Mouse (Mus musculus) limb, embryonic 15.5 days (tissue): ENCODE measurements around the gene Spata16. TPM values are rescaled to one million over a fixed set of nuclear protein-coding genes. Genes with fewer than 3 reads are reported as not detected.

Experiments used
- ATAC-seq: fragments of 200-750 bp; cut with Nextera tagmentation; 2 replicates; pipeline ENCODE4 v1.8.0; 2017; ENCODE audit warnings: low read depth, moderate TSS enrichment; ENCODE audit not compliant: insufficient number of reproducible peaks, low FRiP score, low TSS enrichment
- H3K27ac ChIP-seq: fragments of 300-500 bp; sonication (generic); 2 replicates; pipeline ENCODE4 v1.5.1; 2015; ENCODE audit warnings: moderate library complexity, mild to moderate bottlenecking, inconsistent platforms
- H3K27me3 ChIP-seq: fragments of 300-500 bp; sonication (generic); 2 replicates; pipeline ENCODE4 v1.6.1; 2015; ENCODE audit warnings: inconsistent platforms
- H3K36me3 ChIP-seq: fragments of 300-500 bp; sonication (generic); 2 replicates; pipeline ENCODE4 v1.6.1; 2015; ENCODE audit warnings: inconsistent platforms
- H3K4me1 ChIP-seq: fragments of 300-500 bp; sonication (generic); 2 replicates; pipeline ENCODE4 v1.6.1; 2015; ENCODE audit warnings: inconsistent platforms
- H3K4me2 ChIP-seq: fragments of 300-500 bp; sonication (generic); 2 replicates; pipeline ENCODE4 v1.6.1; 2015; ENCODE audit warnings: mild to moderate bottlenecking, inconsistent platforms
- H3K4me3 ChIP-seq: fragments of 300-500 bp; sonication (generic); 2 replicates; pipeline ENCODE4 v1.5.1; 2015; ENCODE audit warnings: mild to moderate bottlenecking, inconsistent platforms
- H3K9ac ChIP-seq: fragments of 300-500 bp; sonication (generic); 2 replicates; pipeline ENCODE4 v1.6.1; 2015; ENCODE audit warnings: inconsistent platforms
- H3K9me3 ChIP-seq: fragments of 300-500 bp; sonication (generic); 2 replicates; pipeline ENCODE4 v1.6.1; 2016; ENCODE audit warnings: inconsistent platforms
- WGBS: fragments of 180-500 bp; shearing (Covaris S2); methylation state at CpG from one replicate; pipeline ENCODE4 v1.1.7; 2015; 5-methylcytosine and 5-hydroxymethylcytosine counted together
- polyA plus RNA-seq: library from polyadenylated mRNA; unstranded; fragments of >200 nt; fragmentation: Nextera tagmentation; extraction: Ambion mirVana; gene quantifications from 2 replicates; pipeline ENCODE4 v1.2.1, GENCODE M21; 2015

Spata16 gene
- polyA plus RNA-seq, 1 experiment from 2014 or later: not detected

DNA sequence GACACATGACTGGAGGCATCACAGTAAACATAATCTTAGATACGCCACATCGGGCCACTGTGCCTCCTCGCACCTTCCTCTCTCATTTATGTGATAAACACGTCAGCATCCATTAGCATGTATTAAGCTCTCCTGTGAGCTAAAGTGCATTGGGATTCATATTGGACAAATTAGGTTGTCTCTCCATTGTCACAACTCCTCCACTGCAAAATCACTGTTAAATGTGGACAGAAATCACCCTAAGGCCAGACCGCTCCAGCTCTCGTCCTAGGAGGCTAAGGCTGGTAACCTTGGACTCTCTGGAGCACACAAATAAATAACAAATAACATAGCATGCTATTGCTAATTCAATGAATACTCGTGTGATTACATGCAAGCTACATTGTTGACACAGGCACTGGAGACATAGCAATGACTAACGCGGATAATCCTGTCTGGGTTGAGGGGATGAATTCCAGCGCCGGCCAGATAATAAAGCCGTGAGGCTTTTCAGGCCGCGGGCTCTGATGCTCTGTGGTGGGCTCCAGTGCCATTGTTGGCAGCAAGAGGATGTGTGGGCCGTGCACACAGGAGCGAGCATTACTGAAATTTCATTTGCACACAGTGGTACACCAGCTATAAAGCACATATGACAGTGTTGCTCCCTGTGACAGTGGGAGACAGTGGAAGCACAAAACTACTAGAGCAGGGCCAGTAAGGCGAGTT is 197.8 kb downstream of the Spata16 start:
- H3K4me3 ChIP-seq: no peak overlapping the region
- H3K9ac ChIP-seq: no peak overlapping the region
- no peak overlapping the region for H3K27ac ChIP-seq
- no peak overlapping the region for H3K4me2 ChIP-seq
- H3K27me3 ChIP-seq: no peaks in the 10 kb centered on the region
- peaks cover 5% of the 10 kb centered on the region; the same call in 1 of the 2 replicates for H3K4me1 ChIP-seq
- WGBS: 89% methylated on average over 17 of the region's 17 CpGs
- H3K9me3 ChIP-seq: no peaks in the 10 kb centered on the region
- ATAC-seq: no peak
- H3K36me3 ChIP-seq: no peaks in the 10 kb centered on the region

- no peak overlapping the region for H3K27ac ChIP-seq
- no peaks in the 10 kb centered on the region for H3K36me3 ChIP-seq
- H3K4me1 ChIP-seq: no peaks in the 10 kb centered on the region
- H3K9ac ChIP-seq: no peak overlapping the region
- no peak overlapping the region for H3K4me3 ChIP-seq
- no peak overlapping the region for H3K4me2 ChIP-seq
- no peak for ATAC-seq
- no peaks in the 10 kb centered on the region for H3K9me3 ChIP-seq
- 93% methylated on average over 3 of the region's 3 CpGs for WGBS
- H3K27me3 ChIP-seq: no peaks in the 10 kb centered on the region
Observed at GRCm38 (mm10) chr3:26845041-26845440, 207.6 kb downstream of the Spata16 start.

DNA sequence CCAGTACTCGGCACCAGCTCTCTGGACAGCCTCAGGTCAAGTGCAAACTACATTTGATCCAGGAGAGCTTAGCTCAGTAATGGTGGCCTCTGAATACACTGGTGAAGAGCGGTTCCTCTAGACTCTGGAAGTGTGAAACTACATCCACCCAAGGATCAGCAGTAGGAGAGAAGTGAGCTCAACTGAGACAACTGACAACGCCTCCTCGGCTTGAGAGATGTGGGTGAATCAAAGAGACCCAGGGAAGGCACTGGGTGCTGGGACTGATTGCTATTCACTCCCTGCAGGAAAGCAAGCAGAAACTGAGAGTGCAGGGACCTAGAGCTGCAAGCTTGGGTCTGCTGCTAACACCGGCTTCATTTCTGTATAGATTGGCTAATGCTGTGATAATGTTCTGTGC is 210.5 kb downstream of the Spata16 start:
- WGBS: 87% methylated on average over 5 of the region's 5 CpGs
- no peaks in the 10 kb centered on the region for H3K4me1 ChIP-seq
- H3K27me3 ChIP-seq: no peaks in the 10 kb centered on the region
- H3K9ac ChIP-seq: no peak overlapping the region
- ATAC-seq: no peak
- no peak overlapping the region for H3K4me3 ChIP-seq
- H3K4me2 ChIP-seq: no peak overlapping the region
- H3K36me3 ChIP-seq: no peaks in the 10 kb centered on the region
- H3K9me3 ChIP-seq: no peaks in the 10 kb centered on the region
- no peak overlapping the region for H3K27ac ChIP-seq

GRCm38 (mm10) chr3:26850207-26850606 is 212.8 kb downstream of the Spata16 start:
- no peaks in the 10 kb centered on the region for H3K36me3 ChIP-seq
- no peak overlapping the region for H3K4me2 ChIP-seq
- no peak overlapping the region for H3K4me3 ChIP-seq
- ATAC-seq: no peak
- no peak overlapping the region for H3K27ac ChIP-seq
- H3K4me1 ChIP-seq: no peaks in the 10 kb centered on the region
- H3K27me3 ChIP-seq: no peaks in the 10 kb centered on the region
- no peaks in the 10 kb centered on the region for H3K9me3 ChIP-seq
- H3K9ac ChIP-seq: no peak overlapping the region

DNA sequence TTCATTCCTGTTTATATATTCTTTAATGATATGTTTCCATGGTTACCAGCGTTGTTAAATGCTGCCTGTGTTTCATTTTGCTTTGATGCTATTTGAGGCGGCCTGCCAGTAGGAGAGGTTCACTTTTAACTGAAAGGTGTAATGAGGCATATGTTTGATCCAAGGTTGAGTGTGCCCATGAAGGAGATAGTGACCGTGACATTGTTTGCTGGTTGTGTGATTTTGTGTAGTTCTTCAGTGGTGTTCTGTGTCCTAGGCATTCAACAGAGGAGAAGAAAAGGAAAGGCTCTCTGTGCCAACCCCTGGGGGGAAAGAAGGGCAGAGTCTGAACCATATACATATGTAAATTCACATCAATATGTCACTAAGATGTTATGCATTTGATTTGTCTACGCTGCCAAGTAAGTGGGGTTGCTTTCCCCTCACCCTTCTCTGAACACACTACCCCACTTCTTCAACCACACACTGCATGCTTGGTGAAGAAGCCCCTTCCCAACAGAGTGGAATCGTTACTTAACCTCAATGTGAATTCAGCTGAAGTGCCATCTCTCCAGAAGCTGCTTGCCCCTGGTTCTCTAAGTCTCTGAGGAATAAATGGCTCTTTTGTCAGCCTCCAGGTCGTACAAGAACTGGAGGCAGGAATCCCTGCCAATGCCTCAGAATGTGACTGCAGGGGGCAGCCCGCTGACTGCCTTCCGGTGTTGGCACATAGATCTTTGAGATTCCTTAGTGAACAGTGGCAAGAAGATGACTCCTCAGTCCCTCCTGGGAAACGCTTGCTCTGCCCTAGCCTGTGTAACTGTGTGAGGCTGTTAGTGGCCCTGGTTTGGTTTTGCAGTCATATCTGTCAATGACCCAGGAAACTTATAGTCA is 213.5 kb downstream of the Spata16 start:
- no peak overlapping the region for H3K4me2 ChIP-seq
- H3K9ac ChIP-seq: no peak overlapping the region
- 62% methylated on average over 9 of the region's 9 CpGs for WGBS

DNA sequence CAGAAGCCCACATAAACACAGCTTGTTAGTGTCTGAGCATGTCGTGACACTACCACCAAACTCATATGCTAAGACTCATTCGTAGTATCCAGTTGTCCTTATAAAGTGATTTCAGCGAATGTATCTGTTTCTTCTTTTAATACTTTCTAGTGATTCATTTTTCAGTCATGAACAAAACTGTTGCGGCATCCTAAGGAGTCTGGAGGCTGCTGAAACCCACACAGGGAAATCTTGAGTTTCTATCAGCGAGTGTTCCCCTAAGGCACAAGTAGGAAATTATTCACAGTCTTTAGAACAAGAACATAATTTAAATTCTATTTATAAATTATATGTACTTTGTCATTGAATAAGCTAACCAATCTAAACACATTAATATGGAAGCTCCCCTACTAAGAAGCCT is 216.1 kb downstream of the Spata16 start:
- WGBS: 79% methylated on average over 5 of the region's 5 CpGs

More for the DNA sequence above, 213.5 kb downstream of the Spata16 start:
- H3K27ac ChIP-seq: no peak overlapping the region
- no peaks in the 10 kb centered on the region for H3K36me3 ChIP-seq
- H3K4me1 ChIP-seq: no peaks in the 10 kb centered on the region
- ATAC-seq: no peak
- no peak overlapping the region for H3K4me3 ChIP-seq
- H3K9me3 ChIP-seq: no peaks in the 10 kb centered on the region
- no peaks in the 10 kb centered on the region for H3K27me3 ChIP-seq

DNA sequence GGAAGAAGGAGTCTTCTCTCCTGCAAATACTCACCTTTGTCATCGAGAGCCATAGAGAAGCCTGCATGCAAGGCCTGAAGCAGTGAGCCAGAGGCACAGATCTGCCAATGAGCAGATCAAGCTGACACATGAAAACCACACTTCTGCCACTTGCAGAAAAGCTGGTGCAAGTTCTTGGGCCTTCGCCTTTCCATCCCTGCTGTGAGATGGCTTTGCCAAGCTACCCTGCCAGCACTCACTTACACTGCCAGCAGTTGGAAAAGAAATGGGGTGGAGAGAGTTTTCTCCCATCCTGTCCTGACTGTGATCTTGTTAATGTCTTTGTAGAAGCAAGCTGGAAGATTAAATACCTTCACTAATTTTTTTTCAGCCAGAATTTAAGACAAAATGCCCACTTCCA is 237.3 kb downstream of the Spata16 start:
- 77% methylated on average over 2 of the region's 2 CpGs for WGBS
- Histone ChIP-seq H3K9me3 (no peaks in the 10 kb centered on the region), H3K27me3 (no peaks in the 10 kb centered on the region), H3K27ac (no peak overlapping the region), H3K9ac (no peak overlapping the region), H3K4me1 (no peaks in the 10 kb centered on the region), H3K4me2 (no peak overlapping the region), H3K36me3 (no peaks in the 10 kb centered on the region), H3K4me3 (no peak overlapping the region)
- ATAC-seq: no peak

More for the DNA sequence above, 216.1 kb downstream of the Spata16 start:
- Histone ChIP-seq H3K4me2 (no peak overlapping the region), H3K9me3 (no peaks in the 10 kb centered on the region), H3K9ac (no peak overlapping the region), H3K36me3 (no peaks in the 10 kb centered on the region), H3K27ac (no peak overlapping the region), H3K4me3 (no peak overlapping the region), H3K27me3 (no peaks in the 10 kb centered on the region), H3K4me1 (no peaks in the 10 kb centered on the region)
- ATAC-seq: no peak

GRCm38 (mm10) chr3:26877291-26877690 is 239.9 kb downstream of the Spata16 start:
- Histone ChIP-seq H3K36me3 (no peaks in the 10 kb centered on the region), H3K27ac (no peak overlapping the region), H3K9me3 (no peaks in the 10 kb centered on the region), H3K27me3 (no peaks in the 10 kb centered on the region), H3K4me3 (no peak overlapping the region), H3K4me2 (no peak overlapping the region), H3K4me1 (no peaks in the 10 kb centered on the region), H3K9ac (no peak overlapping the region)
- no peak for ATAC-seq
- WGBS: 80% methylated on average over 2 of the region's 2 CpGs

GRCm38 (mm10) chr3:26916607-26917006 is 279.2 kb downstream of the Spata16 start:
- Histone ChIP-seq H3K36me3 (no peaks in the 10 kb centered on the region), H3K4me2 (no peak overlapping the region), H3K4me1 (no peaks in the 10 kb centered on the region), H3K9ac (no peak overlapping the region), H3K27me3 (no peaks in the 10 kb centered on the region), H3K4me3 (no peak overlapping the region), H3K27ac (no peak overlapping the region), H3K9me3 (no peaks in the 10 kb centered on the region)
- WGBS: 73% methylated on average over 1 of the region's 1 CpGs
- no peak for ATAC-seq

DNA sequence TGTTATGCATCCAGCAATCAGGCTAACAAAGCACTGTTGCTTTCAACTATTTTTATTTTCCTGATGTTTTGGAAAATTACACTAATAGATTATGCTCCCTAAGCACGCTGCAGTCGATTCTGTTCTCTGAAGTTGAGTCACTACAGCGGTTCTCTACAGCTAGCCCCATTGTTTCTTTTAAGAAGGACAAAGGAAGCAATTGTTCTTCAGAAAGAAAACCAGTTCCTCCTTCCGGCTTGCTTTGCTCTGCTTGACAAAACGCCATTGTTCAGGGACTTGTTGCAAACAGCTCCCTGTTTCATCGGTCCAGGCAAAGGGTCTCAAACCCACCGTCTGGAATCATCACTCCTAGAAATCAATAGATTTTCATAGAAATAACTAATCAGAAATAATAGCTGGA is 283.6 kb downstream of the Spata16 start:
- WGBS: 62% methylated on average over 7 of the region's 7 CpGs
- Histone ChIP-seq H3K27me3 (no peaks in the 10 kb centered on the region), H3K4me3 (no peak overlapping the region), H3K4me1 (no peaks in the 10 kb centered on the region), H3K9ac (no peak overlapping the region), H3K36me3 (no peaks in the 10 kb centered on the region), H3K9me3 (no peaks in the 10 kb centered on the region), H3K4me2 (no peak overlapping the region), H3K27ac (no peak overlapping the region)
- ATAC-seq: no peak

DNA sequence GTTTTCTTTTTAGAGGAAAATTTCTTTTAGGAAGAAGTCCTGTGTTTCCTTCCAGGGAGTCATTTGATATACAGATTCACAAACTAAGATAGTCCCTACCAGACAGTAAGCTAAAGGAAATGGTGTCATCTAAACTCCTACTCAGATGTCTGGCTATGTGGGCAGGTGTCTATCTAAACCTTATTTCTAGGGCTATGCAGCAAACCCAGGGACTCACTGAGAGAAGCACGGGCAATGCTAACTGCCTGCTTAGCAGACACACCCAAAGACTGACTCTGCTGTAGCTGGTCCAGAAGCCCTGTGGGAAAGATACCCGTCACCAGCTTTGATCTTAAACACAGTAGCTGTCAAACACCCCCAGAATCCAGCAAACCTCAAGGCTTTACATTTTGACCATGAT is 284.2 kb downstream of the Spata16 start:
- no peaks in the 10 kb centered on the region for H3K9me3 ChIP-seq
- H3K27me3 ChIP-seq: no peaks in the 10 kb centered on the region
- ATAC-seq: no peak
- no peak overlapping the region for H3K4me2 ChIP-seq
- no peak overlapping the region for H3K9ac ChIP-seq
- no peaks in the 10 kb centered on the region for H3K4me1 ChIP-seq
- no peaks in the 10 kb centered on the region for H3K36me3 ChIP-seq
- WGBS: 74% methylated on average over 2 of the region's 2 CpGs
- H3K27ac ChIP-seq: no peak overlapping the region
- H3K4me3 ChIP-seq: no peak overlapping the region

- no peaks in the 10 kb centered on the region for H3K27me3 ChIP-seq
- no peak overlapping the region for H3K4me2 ChIP-seq
- H3K4me3 ChIP-seq: no peak overlapping the region
- no peaks in the 10 kb centered on the region for H3K9me3 ChIP-seq
- no peak for ATAC-seq
- WGBS: 69% methylated on average over 5 of the region's 5 CpGs
- no peaks in the 10 kb centered on the region for H3K36me3 ChIP-seq
- no peak overlapping the region for H3K27ac ChIP-seq
- H3K9ac ChIP-seq: no peak overlapping the region
- no peaks in the 10 kb centered on the region for H3K4me1 ChIP-seq
Observed at GRCm38 (mm10) chr3:26923391-26923790, 286.0 kb downstream of the Spata16 start.
